13 mouse cellular contexts compared by ENCODE assay signal in genomic region chr2:151967176-151967750, GRCm38 (mm10). TPM values are rescaled to one million over a fixed set of nuclear protein-coding genes. Genes with fewer than 3 reads are reported as not detected.
DNase-seq lines count a peak whose midpoint lies in the region; ATAC-seq lines count a peak whose summit lies in the region.
"Had no signal": no experiment of that assay in that cellular context is flagged by ENCODE, and none has a peak within 500 bp of the region (broad histone marks: within the 10 kb centered on the region; RNA-seq: fewer than 3 reads in every experiment).

No protein-coding gene starts in this region.

- ATAC-seq in kidney, embryonic 15.5 days (replicated peaks; ENCODE audit: low FRiP score): no peak
- ATAC-seq in forebrain, embryonic 15.5 days (replicated peaks): no peak
- ATAC-seq in limb, embryonic 15.5 days (ENCODE audit: insufficient number of reproducible peaks, low FRiP score, low TSS enrichment, low read depth): no peak
- no peak for ATAC-seq in kidney, embryonic 14.5 days (ENCODE audit: low FRiP score, low TSS enrichment)

- peaks cover 69% of the 10 kb centered on the region for H3K4me1 ChIP-seq in kidney, embryonic 15.5 days
- peaks cover 75% of the 10 kb centered on the region for H3K4me1 ChIP-seq in forebrain, embryonic 15.5 days
- peaks cover 51% of the 10 kb centered on the region for H3K4me1 ChIP-seq in limb, embryonic 15.5 days
- peaks cover 36% of the 10 kb centered on the region for H3K4me1 ChIP-seq in kidney, embryonic 14.5 days (ENCODE audit: control insufficient read depth, insufficient read depth, low read length)

- H3K4me2 ChIP-seq in kidney, embryonic 15.5 days: no peak overlapping the region
- H3K4me2 ChIP-seq in forebrain, embryonic 15.5 days (replicated peaks): peak overlapping the region; percentile 38
- no peak overlapping the region for H3K4me2 ChIP-seq in limb, embryonic 15.5 days
- H3K4me2 ChIP-seq in kidney, embryonic 14.5 days (replicated peaks; ENCODE audit: low read depth, low read length): no peak overlapping the region
- H3K4me2 ChIP-seq: liver, embryonic 11.5 days had no signal

- no peaks in the 10 kb centered on the region for H3K9me3 ChIP-seq in kidney, embryonic 15.5 days (replicated peaks)
- no peaks in the 10 kb centered on the region for H3K9me3 ChIP-seq in forebrain, embryonic 15.5 days
- H3K9me3 ChIP-seq in limb, embryonic 15.5 days: no peaks in the 10 kb centered on the region
- H3K9me3 ChIP-seq in kidney, embryonic 14.5 days (ENCODE audit: control insufficient read depth, low read length): no peaks in the 10 kb centered on the region

- H3K9ac ChIP-seq in kidney, embryonic 15.5 days: no peak overlapping the region
- no peak overlapping the region for H3K9ac ChIP-seq in forebrain, embryonic 15.5 days (replicated peaks)
- H3K9ac ChIP-seq in limb, embryonic 15.5 days: no peak overlapping the region
- no peak overlapping the region for H3K9ac ChIP-seq in kidney, embryonic 14.5 days (ENCODE audit: low read depth, low read length)

- 0 out of 2 replicates have a peak overlapping the region, but pooled peaks have one; percentile 14 for H3K27ac ChIP-seq in kidney, embryonic 15.5 days
- peak overlapping the region; percentile 66 for H3K27ac ChIP-seq in forebrain, embryonic 15.5 days (replicated peaks)
- peak overlapping the region; percentile 33; the same call in 1 of the 2 replicates for H3K27ac ChIP-seq in limb, embryonic 15.5 days
- H3K27ac ChIP-seq in kidney, embryonic 14.5 days (ENCODE audit: low read depth, low read length): no peak overlapping the region

- DNase-seq in kidney, postnatal 10 days: no peak
- peak; percentile 89 for DNase-seq in retina, postnatal 1 day
- DNase-seq in gastrocnemius, postnatal 25 days: no peak
- DNase-seq in thymus, postnatal 10 days (ENCODE audit: low spot score in 2 of 2): no peak
- DNase-seq: kidney, postnatal 4 days; right cerebral cortex, postnatal 4 days; thymus, adult 18-20 months had no signal

- 0 out of 2 replicates have a peak, but pooled peaks cover 4% of the 10 kb centered on the region for H3K27me3 ChIP-seq in kidney, embryonic 15.5 days
- no peaks in the 10 kb centered on the region for H3K27me3 ChIP-seq in forebrain, embryonic 15.5 days
- no peaks in the 10 kb centered on the region for H3K27me3 ChIP-seq in limb, embryonic 15.5 days
- no peaks in the 10 kb centered on the region for H3K27me3 ChIP-seq in kidney, embryonic 14.5 days (ENCODE audit: control insufficient read depth, insufficient read depth, low read length)

- H3K4me3 ChIP-seq in kidney, embryonic 15.5 days (replicated peaks): no peak overlapping the region
- H3K4me3 ChIP-seq in forebrain, embryonic 15.5 days: peak overlapping the region; percentile 18; the same call in 1 of the 2 replicates
- H3K4me3 ChIP-seq in limb, embryonic 15.5 days: no peak overlapping the region
- H3K4me3 ChIP-seq in kidney, embryonic 14.5 days (ENCODE audit: low read length): no peak overlapping the region

- H3K36me3 ChIP-seq in kidney, embryonic 15.5 days: peaks cover 26% of the 10 kb centered on the region
- no peaks in the 10 kb centered on the region for H3K36me3 ChIP-seq in forebrain, embryonic 15.5 days
- H3K36me3 ChIP-seq in limb, embryonic 15.5 days: peaks cover 9% of the 10 kb centered on the region; the same call in 1 of the 2 replicates
- H3K36me3 ChIP-seq in kidney, embryonic 14.5 days (ENCODE audit: control insufficient read depth, insufficient read depth, low read length): peaks cover 17% of the 10 kb centered on the region; the same call in 1 of the 2 replicates

- 34% methylated on average over 9 of the region's 9 CpGs for WGBS in kidney, embryonic 15.5 days
- 10% methylated on average over 9 of the region's 9 CpGs for WGBS in forebrain, embryonic 15.5 days
- 20% methylated on average over 9 of the region's 9 CpGs for WGBS in limb, embryonic 15.5 days
- WGBS in kidney, embryonic 14.5 days: 40% methylated on average over 9 of the region's 9 CpGs

RNA-seq across cellular contexts. Expression of gene Fam110a, which starts 12.8 kb away (rescaled TPM):
- 29.1 and 29.2 TPM in 2 replicates for polyA plus RNA-seq in kidney, embryonic 15.5 days (2015; fragmentation: Nextera tagmentation; extraction: Ambion mirVana)
- 71.9 and 75.2 TPM in 2 replicates for polyA plus RNA-seq in forebrain, embryonic 15.5 days (2015; fragmentation: Nextera tagmentation; extraction: Ambion mirVana)
- 23.3 and 23.4 TPM in 2 replicates for polyA plus RNA-seq in limb, embryonic 15.5 days (2015; fragmentation: Nextera tagmentation; extraction: Ambion mirVana)
- total RNA-seq in gastrocnemius, postnatal 25 days (2021): 1 to 10 TPM; 2.2 to 2.9 TPM
- polyA plus RNA-seq in kidney, embryonic 14.5 days (2014; fragmentation: Nextera tagmentation; extraction: Ambion mirVana): 19.7 and 29.9 TPM in 2 replicates

RNA-seq across cellular contexts. Expression of gene Slc52a3, which starts 29.0 kb away (rescaled TPM):
- 13.3 and 16.3 TPM in 2 replicates for polyA plus RNA-seq in kidney, embryonic 15.5 days (2015; fragmentation: Nextera tagmentation; extraction: Ambion mirVana)
- 0.84 and 1.3 TPM in 2 replicates for polyA plus RNA-seq in forebrain, embryonic 15.5 days (2015; fragmentation: Nextera tagmentation; extraction: Ambion mirVana)
- polyA plus RNA-seq in limb, embryonic 15.5 days (2015; fragmentation: Nextera tagmentation; extraction: Ambion mirVana): 8.4 and 9.7 TPM in 2 replicates
- under 1 TPM; 0.94 to 1.00 TPM for total RNA-seq in gastrocnemius, postnatal 25 days (2021)
- 3.4 and 6.8 TPM in 2 replicates for polyA plus RNA-seq in kidney, embryonic 14.5 days (2014; fragmentation: Nextera tagmentation; extraction: Ambion mirVana)

RNA-seq across cellular contexts. Expression of gene Angpt4, which starts 56.3 kb away (rescaled TPM):
- 2.1 and 2.7 TPM in 2 replicates for polyA plus RNA-seq in kidney, embryonic 15.5 days (2015; fragmentation: Nextera tagmentation; extraction: Ambion mirVana)
- polyA plus RNA-seq in forebrain, embryonic 15.5 days (2015; fragmentation: Nextera tagmentation; extraction: Ambion mirVana): 0.20 TPM in 1 of 2 replicates, not detected in the other
- polyA plus RNA-seq in limb, embryonic 15.5 days (2015; fragmentation: Nextera tagmentation; extraction: Ambion mirVana): 0.60 and 0.68 TPM in 2 replicates
- total RNA-seq in gastrocnemius, postnatal 25 days (2021): under 1 TPM; 0.11 to 0.15 TPM
- polyA plus RNA-seq in kidney, embryonic 14.5 days (2014; fragmentation: Nextera tagmentation; extraction: Ambion mirVana): 1.0 and 1.1 TPM in 2 replicates
- total RNA-seq: megakaryocyte-erythroid progenitor cell, adult 5-6 weeks had no signal
